Mouse (Mus musculus) heart, embryonic 12.5 days (tissue): Measurements from ENCODE around the gene Angptl1. TPM values are rescaled to one million over a fixed set of nuclear protein-coding genes. Genes with fewer than 3 reads are reported as not detected.

Experiments
- polyA plus RNA-seq: library from polyadenylated mRNA; unstranded; fragments of >200 nt; fragmentation: Nextera tagmentation; extraction: Ambion mirVana; gene quantifications from 2 replicates; pipeline ENCODE4 v1.2.1, GENCODE M21; 2016

The Angptl1 gene
- polyA plus RNA-seq, 1 experiment from 2014 or later, result 2.1 TPM

Other genes starting within 250 kb of the Angptl1 start
- 4.5 and 5.4 TPM in 2 replicates for gene Tor3a, start 164.2 kb upstream of the Angptl1 start, polyA plus RNA-seq
- gene Fam20b, start 119.5 kb upstream of the Angptl1 start, polyA plus RNA-seq, result 30.2 and 32.4 TPM in 2 replicates
- gene Ralgps2, start 101.1 kb downstream of the Angptl1 start, polyA plus RNA-seq, result 53.6 and 59.2 TPM in 2 replicates